Mouse (Mus musculus) heart, embryonic 14.5 days (tissue): ENCODE results near the gene Efcab6. TPM values are rescaled to one million over a fixed set of nuclear protein-coding genes. Genes with fewer than 3 reads are reported as not detected.
A peak's percentile ranks its signal among the peaks of the same experiment; 100 is the strongest.
"Not testable (repeated sequence)": the region's sequence is repeated elsewhere in the genome, so short reads cannot be mapped to it uniquely, and the experiment has no call there.

Source experiments
- ATAC-seq: fragments of 200-750 bp; cut with Nextera tagmentation; 2 replicates; pipeline ENCODE4 v1.8.0; 2017; ENCODE audit warnings: low read depth, moderate TSS enrichment; ENCODE audit not compliant: insufficient number of reproducible peaks, insufficient read depth, low FRiP score
- H3K27ac ChIP-seq, 2 experiments: fragments of 200-500 bp in 1 of 2; fragments of 300-500 bp in 1 of 2; sonication (generic) in 1 of 2; replicated peaks in 1 of 2; 2 replicates each; pipeline ENCODE4 v1.5.1; 2012 to 2014; ENCODE audit warnings: low read depth in 2 of 2, low read length in 2 of 2, control low read depth in 1 of 2, mild to moderate bottlenecking in 1 of 2, mixed read lengths in 1 of 2; ENCODE audit not compliant: control insufficient read depth in 1 of 2, insufficient read depth in 1 of 2
- H3K27me3 ChIP-seq: fragments of 300-500 bp; sonication (generic); 2 replicates; pipeline ENCODE4 v1.6.1; 2014; ENCODE audit warnings: mild to moderate bottlenecking, low read length, control low read depth; ENCODE audit not compliant: control insufficient read depth, insufficient read depth
- H3K36me3 ChIP-seq: fragments of 300-500 bp; sonication (generic); 2 replicates; pipeline ENCODE4 v1.6.1; 2014; ENCODE audit warnings: mild to moderate bottlenecking, control low read depth, low read length, mixed read lengths; ENCODE audit not compliant: control insufficient read depth, insufficient read depth
- H3K4me1 ChIP-seq, 2 experiments: fragments of 200-500 bp in 1 of 2; fragments of 300-500 bp in 1 of 2; sonication (generic) in 1 of 2; 2 replicates each; pipeline ENCODE4 v1.6.1; 2012 to 2014; ENCODE audit warnings: low read length in 2 of 2, control low read depth in 1 of 2, mixed read lengths in 1 of 2; ENCODE audit not compliant: control insufficient read depth in 2 of 2, insufficient read depth in 2 of 2
- H3K4me2 ChIP-seq: fragments of 300-500 bp; sonication (generic); 2 replicates; pipeline ENCODE4 v1.6.1; 2014; ENCODE audit warnings: mild to moderate bottlenecking, low read length
- H3K4me3 ChIP-seq, 2 experiments: fragments of 200-500 bp in 1 of 2; fragments of 300-500 bp in 1 of 2; sonication (generic) in 1 of 2; 2 replicates each; pipeline ENCODE4 v1.5.1; 2012 to 2014; ENCODE audit warnings: low read length in 2 of 2, mild to moderate bottlenecking in 2 of 2, control low read depth in 1 of 2, low read depth in 1 of 2, moderate library complexity in 1 of 2; ENCODE audit not compliant: control insufficient read depth in 1 of 2, insufficient read depth in 1 of 2
- H3K9ac ChIP-seq: fragments of 300-500 bp; sonication (generic); 2 replicates; pipeline ENCODE4 v1.6.1; 2014; ENCODE audit warnings: mild to moderate bottlenecking, low read length
- H3K9me3 ChIP-seq: fragments of 300-500 bp; sonication (generic); 2 replicates; pipeline ENCODE4 v1.6.1; 2016; ENCODE audit warnings: low read length, control low read depth; ENCODE audit not compliant: control insufficient read depth
- WGBS: fragments of 180-500 bp; shearing (Covaris S2); extraction: QIAGEN DNeasy Blood & Tissue Kit; methylation state at CpG from one replicate; pipeline ENCODE4 v1.1.7; 2014; 5-methylcytosine and 5-hydroxymethylcytosine counted together
- polyA plus RNA-seq: library from polyadenylated mRNA; unstranded; fragments of >200 nt; fragmentation: Nextera tagmentation; extraction: Ambion mirVana; gene quantifications from 2 replicates; pipeline ENCODE4 v1.2.1, GENCODE M21; 2014

Gene Efcab6
- 0.18 TPM in 1 of 2 replicates, not detected in the other for polyA plus RNA-seq

DNA sequence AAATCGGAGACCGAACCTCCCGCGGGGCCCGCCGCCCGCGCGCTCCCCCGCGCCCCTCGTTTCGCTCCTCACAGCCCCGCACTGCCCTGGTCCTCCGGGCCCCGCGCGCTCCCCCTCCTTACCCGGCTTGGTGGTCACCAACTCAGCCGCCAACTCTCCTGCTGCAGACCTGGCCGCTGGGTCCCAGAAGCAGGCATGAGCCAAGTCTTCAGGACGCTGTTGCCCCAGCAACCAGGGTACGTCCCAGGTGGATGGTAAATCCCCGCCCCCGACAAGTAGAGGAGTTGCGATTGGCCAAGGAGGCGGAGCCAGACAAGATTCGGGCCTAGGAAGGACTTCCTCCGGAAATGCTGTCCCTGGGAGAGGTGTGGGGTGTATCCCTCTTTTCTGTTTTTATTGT is at the start of gene Efcab6:
Efcab6 (minus strand) TSS at position 240 of the 400 bp plus-strand sequence.
- WGBS, result 3% methylated on average over 29 of the region's 29 CpGs
- Histone ChIP-seq H3K4me1 (no peaks in the 10 kb centered on the region), H3K9me3 (peaks cover 14% of the 10 kb centered on the region), H3K27ac (no peak within 1 kb of the TSS), H3K36me3 (no peaks in the 10 kb centered on the region), H3K4me3 (no peak within 1 kb of the TSS), H3K27me3 (peaks cover 60% of the 10 kb centered on the region), H3K9ac (no peak within 1 kb of the TSS), H3K4me2 (peak within 1 kb of the TSS; percentile 38; the same call in 1 of the 2 replicates)
- no peak for ATAC-seq

DNA sequence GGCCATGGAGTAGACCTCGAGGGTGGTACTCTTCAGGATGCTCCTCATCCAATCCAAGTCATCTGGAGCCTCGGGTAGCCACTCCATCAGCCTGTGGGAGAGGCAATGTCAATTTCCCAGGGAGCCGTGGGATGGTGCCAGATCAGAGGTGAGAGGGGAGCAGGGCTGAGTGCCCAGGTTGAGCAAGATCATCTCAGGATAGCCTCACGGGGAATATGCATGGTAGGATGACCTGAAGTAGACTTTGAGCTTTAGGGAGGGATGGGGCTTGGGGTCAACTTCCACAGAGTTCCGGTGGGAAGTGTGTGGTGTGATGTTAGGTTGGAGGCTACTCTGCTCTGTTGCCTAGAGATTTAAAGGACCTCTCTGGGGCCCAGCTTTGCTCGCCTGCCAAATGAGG is 48.7 kb upstream of the Efcab6 start:
- no peak overlapping the region for H3K9ac ChIP-seq
- H3K9me3 ChIP-seq, result no peaks in the 10 kb centered on the region
- H3K4me3 ChIP-seq, result no peak overlapping the region
- no peaks in the 10 kb centered on the region for H3K27me3 ChIP-seq
- no peaks in the 10 kb centered on the region for H3K4me1 ChIP-seq
- no peak overlapping the region for H3K27ac ChIP-seq
- no peak for ATAC-seq
- H3K4me2 ChIP-seq, result no peak overlapping the region
- 71% methylated on average over 6 of the region's 6 CpGs for WGBS
- no peaks in the 10 kb centered on the region for H3K36me3 ChIP-seq

DNA sequence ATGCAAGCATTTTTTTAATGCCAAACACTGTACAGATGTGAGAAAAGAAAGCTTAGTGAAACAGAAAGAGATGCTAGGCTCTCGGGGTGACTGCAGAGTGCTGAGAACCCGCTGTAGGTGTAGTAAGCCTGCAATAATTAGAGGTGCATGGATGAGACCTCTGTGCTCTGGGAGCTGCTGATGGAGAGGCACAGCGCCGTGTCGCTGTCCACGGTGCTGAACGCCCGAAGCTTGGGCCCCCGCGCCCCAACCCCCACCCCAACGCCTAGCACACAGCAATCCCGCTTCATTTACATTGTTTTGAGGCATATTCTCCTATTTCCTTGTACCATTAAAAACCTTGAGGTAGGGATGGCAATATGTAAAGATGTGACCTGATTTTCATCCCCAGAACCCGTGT is 43.7 kb upstream of the Efcab6 start:
- Histone ChIP-seq H3K4me1 (peaks cover 0 to 6% of the 10 kb centered on the region in 2 experiments; a peak in 2 of 4 replicates), H3K4me3 (no peak overlapping the region), H3K9ac (no peak overlapping the region), H3K9me3 (no peaks in the 10 kb centered on the region), H3K27me3 (peaks cover 45% of the 10 kb centered on the region), H3K4me2 (no peak overlapping the region), H3K27ac (no peak overlapping the region), H3K36me3 (no peaks in the 10 kb centered on the region)
- WGBS, result 7% methylated on average over 13 of the region's 13 CpGs
- ATAC-seq, result no peak

DNA sequence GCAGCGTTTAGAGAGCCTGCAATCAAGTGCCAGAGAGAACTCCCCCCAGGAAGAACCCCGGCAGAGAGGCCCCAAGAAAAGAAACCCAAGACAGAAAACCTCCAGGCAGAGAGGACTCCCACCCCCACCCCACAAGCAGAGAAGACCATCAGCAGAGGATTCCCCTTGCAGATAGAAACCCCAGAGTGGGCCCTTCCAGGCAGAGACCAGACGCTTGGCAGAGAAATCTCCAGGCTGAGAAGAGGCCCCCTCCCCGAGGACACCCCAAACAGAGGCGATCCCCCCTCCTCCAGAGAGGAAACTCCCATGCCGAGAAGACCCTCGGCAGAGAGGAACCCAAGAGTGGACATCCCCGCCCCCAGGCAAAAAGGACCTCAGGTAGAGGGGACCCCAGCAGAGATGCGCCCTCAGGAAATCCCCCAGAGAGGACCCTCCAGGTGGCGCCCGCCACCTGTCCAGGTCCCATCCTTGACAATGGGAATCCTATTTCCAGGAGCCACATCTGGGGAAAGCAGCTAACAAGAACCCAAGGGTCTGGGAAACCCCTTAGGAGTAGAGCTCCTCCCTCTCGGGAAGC is 40.8 kb upstream of the Efcab6 start:
- H3K27ac ChIP-seq, result no peak overlapping the region
- ATAC-seq, result no peak
- peaks cover 56% of the 10 kb centered on the region for H3K27me3 ChIP-seq
- H3K4me3 ChIP-seq, result peak overlapping the region in 1 of 2 experiments; percentile 40; a peak in 2 of 4 replicates
- 17% methylated on average over 12 of the region's 12 CpGs for WGBS
- H3K4me2 ChIP-seq, result peak overlapping the region; percentile 70
- H3K9ac ChIP-seq, result no peak overlapping the region
- H3K9me3 ChIP-seq, result no peaks in the 10 kb centered on the region
- H3K4me1 ChIP-seq, result peaks cover 0 to 6% of the 10 kb centered on the region in 2 experiments; a peak in 2 of 4 replicates
- H3K36me3 ChIP-seq, result no peaks in the 10 kb centered on the region

DNA sequence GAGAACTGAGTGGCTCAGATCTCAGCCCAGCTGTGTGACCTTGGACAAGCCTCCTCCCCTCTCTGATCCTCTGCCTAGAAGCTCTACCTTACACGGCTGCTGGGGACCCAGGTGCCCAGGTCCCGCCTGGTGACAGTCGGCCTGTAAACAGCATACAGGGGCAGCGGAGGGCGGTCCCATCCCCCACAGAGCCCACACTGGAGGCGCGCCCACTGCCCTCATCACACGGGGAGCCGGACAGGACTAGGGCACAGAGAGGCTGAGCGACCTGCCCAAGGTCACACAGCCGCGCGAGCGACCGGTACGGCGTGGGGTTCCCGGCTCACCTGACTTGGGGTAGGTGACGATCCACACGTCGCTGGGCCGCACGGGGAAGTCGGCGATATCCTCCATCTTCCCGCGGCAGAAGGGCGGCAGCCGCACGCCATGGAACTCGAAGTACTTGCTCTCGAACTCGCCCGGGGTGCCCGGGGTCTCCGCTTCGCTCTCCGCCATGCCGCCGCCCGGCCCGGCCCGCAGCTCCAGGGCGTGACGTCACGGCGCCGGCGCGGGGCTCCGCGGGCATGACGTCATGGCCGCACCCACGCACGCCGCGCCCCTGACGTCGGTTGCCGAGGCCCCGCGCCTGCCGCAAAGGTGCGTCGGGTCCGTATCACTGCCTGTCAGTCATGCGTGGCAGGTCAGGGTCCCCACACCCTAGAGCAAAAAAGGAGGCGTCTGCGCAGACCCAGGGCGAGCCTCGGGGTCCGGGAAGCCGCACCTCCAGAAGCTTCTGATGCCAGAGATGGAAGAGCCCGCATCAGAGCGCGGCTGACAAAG is 40.1 kb upstream of the Efcab6 start, which contains the start of gene Sult4a1:
Sult4a1 (minus strand) TSS at position 650 of the 819 bp plus-strand sequence.
- H3K4me2 ChIP-seq, result peak within 1 kb of the TSS; percentile 70
- 2% methylated on average over 73 of the region's 77 CpGs for whole genome bisulfite sequencing
- no peaks in the 10 kb centered on the region for H3K9me3 ChIP-seq
- no peak for ATAC-seq
- no peaks in the 10 kb centered on the region for H3K36me3 ChIP-seq
- H3K27ac ChIP-seq, result no peak within 1 kb of the TSS
- H3K9ac ChIP-seq, result no peak within 1 kb of the TSS
- H3K4me3 ChIP-seq, result peak within 1 kb of the TSS; percentile 35 to 40
- peaks cover 56% of the 10 kb centered on the region for H3K27me3 ChIP-seq
- H3K4me1 ChIP-seq, result peaks cover 0 to 6% of the 10 kb centered on the region in 2 experiments; a peak in 2 of 4 replicates

DNA sequence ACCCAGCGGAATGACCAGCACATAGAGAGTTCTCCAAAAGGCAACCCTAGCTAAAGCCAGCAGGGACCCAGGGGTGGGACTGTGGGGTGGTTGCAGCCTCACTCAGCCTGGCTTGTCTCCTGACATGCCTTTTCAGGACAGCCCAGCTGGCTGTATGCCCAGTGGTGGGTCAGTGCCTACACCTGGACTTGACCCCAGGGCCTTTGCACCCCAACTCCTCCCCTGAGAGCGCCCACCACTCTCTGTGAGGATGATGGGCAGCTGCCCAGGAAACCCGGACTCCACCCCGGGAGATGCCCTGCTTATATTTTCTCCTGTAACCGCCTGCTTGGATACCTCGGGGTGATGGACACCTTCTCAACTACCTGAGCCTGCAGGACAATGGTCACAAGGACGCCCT is 39.4 kb upstream of the Efcab6 start:
- WGBS, result 74% methylated on average over 7 of the region's 7 CpGs
- peaks cover 56% of the 10 kb centered on the region for H3K27me3 ChIP-seq
- no peaks in the 10 kb centered on the region for H3K9me3 ChIP-seq
- H3K36me3 ChIP-seq, result no peaks in the 10 kb centered on the region
- H3K4me2 ChIP-seq, result no peak overlapping the region
- H3K27ac ChIP-seq, result no peak overlapping the region
- no peak overlapping the region for H3K9ac ChIP-seq
- no peak overlapping the region for H3K4me3 ChIP-seq
- ATAC-seq, result no peak
- peaks cover 0 to 6% of the 10 kb centered on the region in 2 experiments; a peak in 2 of 4 replicates for H3K4me1 ChIP-seq

DNA sequence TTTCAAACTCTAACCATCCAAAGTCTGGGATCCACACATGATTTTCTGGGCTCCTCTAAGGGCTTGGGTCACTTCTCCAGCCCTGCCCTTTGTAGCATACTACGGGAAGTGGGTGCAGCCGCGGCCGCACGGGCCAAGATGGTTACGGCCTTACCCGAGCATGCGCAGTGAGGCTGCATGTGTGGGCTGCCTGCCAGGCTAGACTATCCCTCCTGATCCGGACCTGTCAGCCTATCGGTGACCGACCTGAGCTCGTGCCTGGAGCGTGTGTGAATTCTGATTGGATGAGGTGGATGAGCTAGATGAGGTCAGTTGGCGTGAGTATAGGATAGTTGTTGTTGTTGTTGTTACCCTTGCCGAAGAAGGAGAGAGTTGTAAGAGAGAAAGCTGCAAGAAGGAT is 32.4 kb upstream of the Efcab6 start:
- not testable (repeated sequence) for H3K4me2 ChIP-seq, H3K4me3 ChIP-seq, H3K27me3 ChIP-seq, ATAC-seq, H3K9ac ChIP-seq, H3K9me3 ChIP-seq, H3K4me1 ChIP-seq, H3K36me3 ChIP-seq, H3K27ac ChIP-seq
- whole genome bisulfite sequencing, result 77% methylated on average over 15 of the region's 15 CpGs
